Mouse (Mus musculus): ENCODE measurements around the gene Ccser2.
A peak's percentile ranks its signal among the peaks of the same experiment; 100 is the strongest.

The Ccser2 gene

GRCm38 (mm10) chr14:36937080-36937878 is 31.3 kb downstream of the Ccser2 start:
- DNase-seq = no peak

- DNase-seq = no peak
Observed at GRCm38 (mm10) chr14:36932638-36933382, 35.8 kb downstream of the Ccser2 start.

- DNase-seq = no peak
Observed at GRCm38 (mm10) chr14:36932038-36932437, 36.5 kb downstream of the Ccser2 start.

GRCm38 (mm10) chr14:36923383-36923782 is 45.2 kb downstream of the Ccser2 start:
- DNase-seq = no peak

- peak; percentile 16 for DNase-seq
Observed at GRCm38 (mm10) chr14:36921346-36922049, 47.1 kb downstream of the Ccser2 start.

DNA sequence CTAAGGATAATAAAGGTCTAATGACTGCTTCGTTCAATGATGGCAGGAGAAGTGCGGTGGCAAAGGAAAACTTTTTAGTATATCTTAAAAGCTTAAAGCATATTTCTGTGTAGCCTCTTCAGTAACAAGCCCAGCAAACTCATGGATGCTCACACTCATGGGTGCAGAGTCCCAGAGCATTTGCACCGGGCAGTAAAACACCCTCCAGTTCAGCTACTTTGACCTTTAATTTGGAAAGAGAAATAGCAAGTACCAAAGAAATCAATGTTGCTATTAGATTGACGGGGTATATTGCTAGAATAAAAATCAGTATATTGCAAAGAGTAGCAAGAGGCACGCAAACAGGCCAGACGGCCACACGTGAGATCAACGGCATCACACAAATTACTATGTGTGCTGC is 48.7 kb downstream of the Ccser2 start:
- peak; percentile 22 for DNase-seq

GRCm38 (mm10) chr14:36919146-36919545 is 49.4 kb downstream of the Ccser2 start:
- peak; percentile 86 for DNase-seq

GRCm38 (mm10) chr14:36915203-36915602 is 53.4 kb downstream of the Ccser2 start:
- no peak for DNase-seq

- no peak for DNase-seq
Observed at GRCm38 (mm10) chr14:36914473-36915005, 54.0 kb downstream of the Ccser2 start.

DNA sequence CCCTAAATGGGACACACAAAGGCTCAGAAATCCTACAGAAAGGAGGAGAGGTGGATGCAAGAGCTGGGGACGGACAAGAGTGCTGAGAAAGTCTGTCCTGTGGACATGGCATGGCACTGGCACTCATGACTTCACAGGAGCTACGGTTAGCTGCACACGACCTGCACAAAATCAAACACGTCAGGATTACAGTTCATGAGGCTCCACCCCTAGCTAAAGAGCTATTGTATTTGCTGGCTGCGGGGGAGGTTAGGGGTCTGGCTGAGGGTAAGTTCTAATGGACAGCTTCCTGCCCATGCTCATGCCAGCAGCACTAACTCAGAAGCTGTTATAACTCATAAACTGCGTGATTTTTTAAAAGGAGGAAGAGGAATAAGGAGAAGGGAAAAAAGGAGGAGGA is 56.8 kb downstream of the Ccser2 start:
- no peak for DNase-seq

- DNase-seq = no peak
Observed at GRCm38 (mm10) chr14:36905809-36906522, 62.6 kb downstream of the Ccser2 start.

DNA sequence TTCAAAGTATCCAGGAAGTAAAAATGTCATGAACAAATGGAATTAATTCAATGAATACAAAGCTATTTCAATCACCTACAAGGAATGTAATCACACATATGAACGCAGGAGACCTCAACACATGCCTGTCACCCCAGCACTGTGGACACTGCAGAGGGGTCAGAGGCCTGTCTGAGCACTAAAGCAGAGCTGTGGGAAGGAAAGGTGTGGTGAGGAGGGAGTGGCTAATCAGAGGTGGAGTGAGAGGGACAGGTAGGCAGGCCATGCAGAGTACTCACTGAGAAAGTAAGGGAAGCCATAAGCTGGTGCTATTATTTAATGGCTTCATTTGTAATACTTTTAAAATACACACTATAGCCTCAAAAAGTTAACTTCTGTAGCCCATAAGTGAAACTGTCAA is 64.4 kb downstream of the Ccser2 start:
- no peak for DNase-seq

- no peak for DNase-seq
Observed at GRCm38 (mm10) chr14:36900883-36901282, 67.7 kb downstream of the Ccser2 start.

DNA sequence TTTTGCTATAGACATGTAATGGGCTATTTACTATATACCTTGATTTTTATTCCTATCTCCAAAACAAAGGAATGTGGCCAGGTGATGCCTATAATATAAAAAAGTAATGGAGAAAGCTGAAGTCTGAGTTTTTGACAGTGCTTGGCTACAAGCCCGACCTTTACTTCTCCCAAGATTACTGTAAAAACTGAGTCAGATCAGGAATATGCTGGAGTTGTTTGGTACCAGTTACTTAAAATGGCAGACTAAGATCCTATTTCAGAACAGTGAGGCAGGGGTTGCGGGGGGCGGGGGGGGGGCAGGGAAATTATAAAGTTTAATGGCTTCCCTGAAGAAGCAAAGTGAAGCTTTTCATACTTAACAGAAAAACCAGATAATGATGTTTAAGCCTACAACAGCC is 73.9 kb downstream of the Ccser2 start:
- no peak for DNase-seq

DNA sequence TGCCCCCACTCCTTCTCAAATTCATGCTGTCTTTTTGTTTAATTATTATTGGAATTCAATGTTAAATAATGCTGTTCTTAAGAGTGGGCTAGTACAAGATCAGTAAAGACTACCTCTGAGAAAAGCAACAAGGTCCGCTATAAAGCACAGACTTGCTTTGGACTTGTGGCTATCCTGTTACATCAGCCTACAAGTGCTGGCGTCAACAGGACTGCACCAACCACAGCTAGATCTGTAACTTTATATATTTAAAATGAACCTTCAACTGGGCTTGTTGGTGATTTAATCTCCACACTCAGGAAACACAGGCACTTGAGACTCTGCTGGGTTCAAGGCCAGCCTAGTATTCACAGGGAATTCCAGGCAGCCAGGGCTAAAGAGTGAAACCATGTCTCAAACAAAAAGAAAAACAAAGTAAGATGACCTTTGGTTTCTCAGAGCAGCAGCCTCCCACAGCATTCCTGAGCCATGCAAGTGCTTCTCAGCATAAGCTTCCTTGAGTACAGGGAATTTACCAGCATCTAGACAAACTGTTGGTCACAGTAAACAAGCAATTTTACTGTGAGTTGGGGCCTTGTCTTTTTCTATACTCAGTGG is 75.7 kb downstream of the Ccser2 start:
- DNase-seq = peak; percentile 38

GRCm38 (mm10) chr14:36890130-36890529 is 78.4 kb downstream of the Ccser2 start:
- no peak for DNase-seq

DNA sequence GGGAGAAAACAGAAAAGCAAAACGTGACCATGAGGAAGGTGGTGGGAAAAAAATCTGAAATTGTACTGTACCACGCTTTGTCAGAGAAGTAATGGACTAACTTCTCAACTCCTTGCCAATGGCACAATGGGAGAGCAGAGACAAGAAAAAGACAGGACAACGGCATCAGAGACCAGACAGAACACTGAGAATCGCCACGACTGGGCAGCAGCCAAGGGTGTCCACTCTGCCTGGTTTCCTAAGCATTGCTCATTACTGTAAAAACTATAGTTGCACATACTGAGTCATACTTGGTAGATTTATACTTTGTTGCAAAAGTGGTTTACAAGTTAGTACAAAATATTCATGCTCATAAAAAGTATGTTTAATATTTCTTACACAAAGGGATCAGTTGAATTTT is 82.9 kb downstream of the Ccser2 start:
- no peak for DNase-seq

- DNase-seq = no peak
Observed at GRCm38 (mm10) chr14:36885117-36885516, 83.5 kb downstream of the Ccser2 start.

DNA sequence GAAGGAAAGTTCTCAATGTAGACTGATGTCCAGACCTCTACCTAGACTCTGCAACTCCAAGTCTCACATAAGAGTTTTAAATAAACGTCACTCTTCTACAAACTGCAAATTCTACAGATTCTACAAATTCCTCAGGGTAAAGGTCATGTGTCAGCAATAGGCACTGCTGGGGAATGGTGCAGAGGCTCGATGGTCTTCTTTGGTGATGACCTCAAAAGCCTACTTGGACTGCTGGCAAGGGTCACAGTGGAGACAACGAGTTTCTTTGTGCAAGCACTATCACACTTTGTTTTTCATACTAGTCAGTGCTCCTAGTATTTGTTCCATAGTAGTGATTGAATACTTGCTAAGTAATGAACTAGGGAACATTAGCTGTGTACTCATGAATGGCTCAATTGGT is 85.0 kb downstream of the Ccser2 start:
- no peak for DNase-seq

DNA sequence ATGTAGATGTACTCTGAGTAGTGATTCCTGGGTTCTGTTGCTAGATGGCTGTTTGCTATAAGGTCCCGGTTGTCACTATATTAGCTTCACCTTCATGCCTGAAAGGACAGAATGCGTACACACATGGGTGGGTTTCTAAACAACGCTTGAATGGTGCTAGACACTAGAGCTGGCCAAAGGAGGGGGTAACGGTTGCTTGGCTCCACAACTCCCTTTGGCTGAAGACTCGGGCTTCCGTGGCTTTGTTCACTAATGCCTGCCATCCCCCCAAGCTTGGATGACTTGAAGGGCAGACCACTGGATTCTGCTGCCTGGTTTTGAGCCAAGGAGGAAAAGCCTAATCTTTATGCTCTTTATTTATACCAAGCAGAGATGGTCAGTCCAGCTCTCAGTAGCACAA is 98.3 kb downstream of the Ccser2 start:
- no peak for DNase-seq

DNA sequence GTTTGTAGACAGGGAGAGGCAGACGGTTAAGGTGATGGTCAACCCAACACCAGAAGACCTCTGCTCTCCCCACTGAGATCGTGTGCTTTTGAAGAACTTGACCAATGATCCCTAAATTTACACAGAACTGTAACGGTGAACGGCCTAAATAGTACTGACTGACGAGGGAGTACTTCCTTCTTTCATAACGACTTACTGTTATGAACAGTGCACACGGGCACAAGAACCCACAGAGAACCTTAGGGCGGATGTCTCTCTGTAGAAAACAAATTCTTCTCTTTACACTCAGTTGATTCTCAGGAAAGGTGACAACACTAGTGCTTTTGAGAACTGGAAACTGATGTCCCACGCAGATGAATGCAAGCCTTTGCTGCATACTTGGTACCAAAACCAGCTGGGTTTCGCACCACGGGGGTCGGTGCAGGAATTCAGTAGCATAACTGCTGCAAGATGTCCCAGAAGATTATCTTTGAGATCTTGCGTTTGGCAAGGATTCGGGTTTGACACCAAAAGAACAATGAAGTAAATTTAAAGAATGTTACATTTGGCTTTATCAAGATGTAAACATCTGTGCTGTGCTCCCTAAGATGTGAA is 99.7 kb downstream of the Ccser2 start:
- DNase-seq = no peak

Measured in kidney, adult 18-20 months (tissue).